Mouse (Mus musculus) hindbrain, embryonic 16.5 days (tissue): ENCODE results near the gene L2hgdh. TPM values are rescaled to one million over a fixed set of nuclear protein-coding genes. Genes with fewer than 3 reads are reported as not detected.
A peak's percentile ranks its signal among the peaks of the same experiment; 100 is the strongest.

Experiments
- ATAC-seq: fragments of 200-750 bp; cut with Nextera tagmentation; 2 replicates; pipeline ENCODE4 v1.8.0; 2017; ENCODE audit warnings: moderate TSS enrichment, moderate library complexity
- H3K27ac ChIP-seq: fragments of 300-500 bp; sonication (generic); 2 replicates; pipeline ENCODE4 v1.5.1; 2014; ENCODE audit warnings: low read depth, mild to moderate bottlenecking, control low read depth, low read length, moderate library complexity
- H3K27me3 ChIP-seq: fragments of 300-500 bp; sonication (generic); replicated peaks from 2 replicates; pipeline ENCODE4 v1.6.1; 2014; ENCODE audit warnings: low read length; ENCODE audit not compliant: control insufficient read depth, insufficient read depth
- H3K36me3 ChIP-seq: fragments of 300-500 bp; sonication (generic); 2 replicates; pipeline ENCODE4 v1.6.1; 2014; ENCODE audit warnings: mild to moderate bottlenecking, low read length, moderate library complexity, mixed read lengths; ENCODE audit not compliant: control insufficient read depth, insufficient read depth
- H3K4me1 ChIP-seq: fragments of 300-500 bp; sonication (generic); 2 replicates; pipeline ENCODE4 v1.6.1; 2014; ENCODE audit warnings: low read depth, low read length; ENCODE audit not compliant: control insufficient read depth, insufficient read depth
- H3K4me2 ChIP-seq: fragments of 300-500 bp; sonication (generic); 2 replicates; pipeline ENCODE4 v1.6.1; 2014; ENCODE audit warnings: mild to moderate bottlenecking, low read length, control low read depth, moderate library complexity
- H3K4me3 ChIP-seq: fragments of 300-500 bp; sonication (generic); 2 replicates; pipeline ENCODE4 v1.5.1; 2014; ENCODE audit warnings: mild to moderate bottlenecking, low read length, control low read depth, moderate library complexity
- H3K9ac ChIP-seq: fragments of 300-500 bp; sonication (generic); 2 replicates; pipeline ENCODE4 v1.6.1; 2014; ENCODE audit warnings: low read depth, mild to moderate bottlenecking, control low read depth, low read length, moderate library complexity
- H3K9me3 ChIP-seq: fragments of 300-500 bp; sonication (generic); 2 replicates; pipeline ENCODE4 v1.6.1; 2014; ENCODE audit warnings: mild to moderate bottlenecking, low read length, moderate library complexity; ENCODE audit not compliant: control insufficient read depth
- WGBS: fragments of 180-500 bp; shearing (Covaris S2); extraction: QIAGEN DNeasy Blood & Tissue Kit; methylation state at CpG from one replicate; pipeline ENCODE4 v1.1.7; 2014; 5-methylcytosine and 5-hydroxymethylcytosine counted together
- polyA plus RNA-seq: library from polyadenylated mRNA; unstranded; fragments of >200 nt; fragmentation: Nextera tagmentation; extraction: Ambion mirVana; gene quantifications from 2 replicates; pipeline ENCODE4 v1.2.1, GENCODE M21; 2015

Gene L2hgdh
- polyA plus RNA-seq, 1 experiment from 2014 or later, result 14.4 TPM

DNA sequence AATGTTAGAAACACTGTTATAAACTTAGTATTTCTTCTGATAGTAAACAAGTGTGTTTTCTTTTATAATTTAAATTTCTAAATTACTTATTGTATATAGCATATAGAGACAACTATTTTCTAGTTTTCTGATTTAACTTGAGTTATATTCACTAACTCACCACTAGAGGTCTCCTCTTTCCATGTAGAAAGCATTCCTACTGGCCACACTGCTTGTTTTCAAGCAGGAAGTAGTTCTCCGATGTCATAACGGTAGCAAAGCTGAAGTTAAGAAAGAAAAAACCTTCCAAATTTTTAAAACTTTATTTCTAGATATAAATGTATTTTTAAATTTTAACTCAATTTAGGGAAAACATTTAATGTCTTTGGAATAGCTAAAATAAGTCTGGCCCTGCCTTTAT lies 8.8 kb upstream of the L2hgdh start:
- WGBS, result 2% methylated on average over 2 of the region's 2 CpGs
- no peak overlapping the region for H3K4me3 ChIP-seq

GRCm38 (mm10) chr12:69732221-69732620 lies 7.5 kb upstream of the L2hgdh start:
- no peaks in the 10 kb centered on the region for H3K4me1 ChIP-seq
- no peaks in the 10 kb centered on the region for H3K36me3 ChIP-seq
- H3K27ac ChIP-seq, result no peak overlapping the region
- no peaks in the 10 kb centered on the region for H3K27me3 ChIP-seq
- no peaks in the 10 kb centered on the region for H3K9me3 ChIP-seq
- no peak overlapping the region for H3K4me2 ChIP-seq
- no peak for ATAC-seq
- H3K4me3 ChIP-seq, result no peak overlapping the region
- H3K9ac ChIP-seq, result no peak overlapping the region
- WGBS, result 45% methylated on average over 5 of the region's 5 CpGs

More for the DNA sequence above, 8.8 kb upstream of the L2hgdh start:
- no peak overlapping the region for H3K9ac ChIP-seq
- no peak overlapping the region for H3K4me2 ChIP-seq
- H3K36me3 ChIP-seq, result no peaks in the 10 kb centered on the region
- H3K27ac ChIP-seq, result no peak overlapping the region
- H3K9me3 ChIP-seq, result no peaks in the 10 kb centered on the region
- H3K4me1 ChIP-seq, result no peaks in the 10 kb centered on the region
- no peak for ATAC-seq
- H3K27me3 ChIP-seq, result no peaks in the 10 kb centered on the region

- Histone ChIP-seq H3K36me3 (no peaks in the 10 kb centered on the region), H3K4me1 (peaks cover 6% of the 10 kb centered on the region; the same call in 1 of the 2 replicates), H3K27ac (no peak overlapping the region), H3K27me3 (no peaks in the 10 kb centered on the region), H3K4me2 (no peak overlapping the region), H3K9ac (no peak overlapping the region), H3K4me3 (no peak overlapping the region), H3K9me3 (no peaks in the 10 kb centered on the region)
- no peak for ATAC-seq
- 85% methylated on average over 1 of the region's 1 CpGs for WGBS
These were observed 5.6 kb upstream of the L2hgdh start for GRCm38 (mm10) chr12:69730306-69730705.

GRCm38 (mm10) chr12:69729246-69729645 lies 4.6 kb upstream of the L2hgdh start:
- Histone ChIP-seq H3K4me2 (no peak overlapping the region), H3K4me1 (peaks cover 7% of the 10 kb centered on the region; the same call in 1 of the 2 replicates), H3K9me3 (no peaks in the 10 kb centered on the region), H3K4me3 (no peak overlapping the region), H3K27me3 (no peaks in the 10 kb centered on the region), H3K36me3 (no peaks in the 10 kb centered on the region), H3K9ac (no peak overlapping the region), H3K27ac (no peak overlapping the region)
- 97% methylated on average over 1 of the region's 1 CpGs for WGBS
- ATAC-seq, result no peak

DNA sequence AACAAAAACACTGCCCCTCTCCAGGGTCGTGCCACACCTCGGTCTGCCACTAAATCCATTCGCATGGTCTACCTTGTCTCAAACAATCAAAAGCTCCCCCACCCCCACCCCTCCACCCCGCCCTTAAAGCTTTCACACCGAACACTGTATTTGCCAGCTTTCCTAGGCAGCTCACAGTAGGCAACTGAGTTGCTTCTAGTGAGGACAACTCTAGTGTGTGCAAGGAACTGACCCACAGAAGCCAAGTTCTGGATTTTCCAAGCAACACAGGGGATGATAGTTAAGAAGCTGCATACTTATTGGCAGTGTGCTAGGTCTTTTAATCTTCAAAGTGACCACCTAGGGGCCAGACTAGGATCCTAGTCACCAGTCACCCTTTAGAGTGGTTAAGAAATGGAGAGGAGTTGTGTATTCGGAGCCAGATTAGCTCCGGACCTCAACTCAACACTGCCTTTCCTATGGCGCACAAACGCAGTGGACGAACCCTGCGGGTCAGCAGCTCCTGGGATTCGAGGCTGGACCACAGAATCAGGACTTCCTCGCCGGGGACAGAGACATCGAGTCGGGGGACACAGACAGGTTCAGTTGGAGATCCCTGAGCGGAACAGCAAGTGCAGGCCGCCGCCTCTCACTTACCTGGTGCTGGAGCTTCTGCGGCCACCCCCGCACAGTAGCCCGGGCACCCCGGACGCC lies 509 bp downstream of the L2hgdh start:
- H3K4me2 ChIP-seq, result peak overlapping the region; percentile 85
- H3K4me1 ChIP-seq, result peaks cover 12% of the 10 kb centered on the region
- WGBS, result 1% methylated on average over 24 of the region's 24 CpGs
- peaks cover 6% of the 10 kb centered on the region for H3K9me3 ChIP-seq
- H3K36me3 ChIP-seq, result peaks cover 14% of the 10 kb centered on the region
- peak; percentile 1; the same call in 1 of the 2 replicates for ATAC-seq
- peak overlapping the region; percentile 36; the same call in 1 of the 2 replicates for H3K27ac ChIP-seq
- H3K4me3 ChIP-seq, result peak overlapping the region; percentile 91
- no peaks in the 10 kb centered on the region for H3K27me3 ChIP-seq
- H3K9ac ChIP-seq, result peak overlapping the region; percentile 86

DNA sequence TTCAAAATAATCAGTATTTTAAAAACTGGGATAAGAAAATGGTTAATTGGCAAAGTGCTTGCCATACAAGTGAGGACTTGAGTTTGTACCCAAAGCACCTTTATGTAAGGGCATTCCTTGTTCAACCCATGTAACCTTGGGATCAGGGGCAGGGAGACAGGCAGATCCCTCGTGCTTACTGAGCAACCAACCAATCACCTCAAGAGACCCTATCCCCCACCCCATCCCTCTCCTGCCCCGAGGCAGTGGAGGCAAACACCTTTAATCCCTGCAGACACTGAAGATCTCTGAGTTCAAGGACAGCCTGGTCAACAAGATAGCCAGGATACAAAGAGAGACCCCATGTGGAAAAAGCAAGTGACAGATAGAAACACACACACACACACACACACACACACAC lies 1.3 kb downstream of the L2hgdh start:
- peaks cover 7% of the 10 kb centered on the region for H3K9me3 ChIP-seq
- H3K27ac ChIP-seq, result no peak overlapping the region
- H3K27me3 ChIP-seq, result no peaks in the 10 kb centered on the region
- no peak for ATAC-seq
- peaks cover 15% of the 10 kb centered on the region for H3K36me3 ChIP-seq
- WGBS, result 78% methylated on average over 2 of the region's 2 CpGs
- H3K4me1 ChIP-seq, result peaks cover 12% of the 10 kb centered on the region
- H3K4me3 ChIP-seq, result no peak overlapping the region
- H3K9ac ChIP-seq, result no peak overlapping the region
- H3K4me2 ChIP-seq, result peak overlapping the region; percentile 85

GRCm38 (mm10) chr12:69722857-69723256 lies 1.8 kb downstream of the L2hgdh start:
- ATAC-seq, result no peak
- Histone ChIP-seq H3K4me2 (no peak overlapping the region), H3K36me3 (peaks cover 17% of the 10 kb centered on the region)

DNA sequence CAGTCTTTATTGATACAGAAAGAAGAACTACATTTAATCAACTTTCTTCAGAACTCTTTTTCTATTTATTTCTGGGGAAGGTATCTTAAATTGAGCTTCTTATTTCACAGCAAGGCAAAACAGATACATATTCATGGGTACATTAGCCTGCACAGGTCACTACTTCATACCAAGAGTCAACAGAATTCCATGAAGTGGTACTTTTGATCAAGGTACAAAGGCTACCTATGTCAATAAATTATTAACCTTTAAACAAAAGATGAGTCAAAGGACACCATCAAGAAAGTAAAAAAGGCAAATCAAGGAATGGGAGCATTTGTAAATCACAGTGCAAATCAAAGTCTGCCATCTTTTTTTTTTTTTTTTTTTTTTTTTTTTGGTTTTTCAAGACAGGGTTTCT lies 11.0 kb downstream of the L2hgdh start:
- no peaks in the 10 kb centered on the region for H3K27me3 ChIP-seq
- H3K9me3 ChIP-seq, result peaks cover 7% of the 10 kb centered on the region; the same call in 1 of the 2 replicates
- no peaks in the 10 kb centered on the region for H3K4me1 ChIP-seq
- peaks cover 5% of the 10 kb centered on the region for H3K36me3 ChIP-seq
- H3K4me2 ChIP-seq, result no peak overlapping the region
- no peak overlapping the region for H3K9ac ChIP-seq
- ATAC-seq, result no peak
- no peak overlapping the region for H3K27ac ChIP-seq
- H3K4me3 ChIP-seq, result no peak overlapping the region

More at GRCm38 (mm10) chr12:69722857-69723256, 1.8 kb downstream of the L2hgdh start:
- H3K27ac ChIP-seq, result no peak overlapping the region
- H3K27me3 ChIP-seq, result no peaks in the 10 kb centered on the region
- H3K4me3 ChIP-seq, result no peak overlapping the region
- 82% methylated on average over 3 of the region's 3 CpGs for WGBS
- H3K9me3 ChIP-seq, result peaks cover 10% of the 10 kb centered on the region
- peaks cover 12% of the 10 kb centered on the region for H3K4me1 ChIP-seq
- no peak overlapping the region for H3K9ac ChIP-seq

DNA sequence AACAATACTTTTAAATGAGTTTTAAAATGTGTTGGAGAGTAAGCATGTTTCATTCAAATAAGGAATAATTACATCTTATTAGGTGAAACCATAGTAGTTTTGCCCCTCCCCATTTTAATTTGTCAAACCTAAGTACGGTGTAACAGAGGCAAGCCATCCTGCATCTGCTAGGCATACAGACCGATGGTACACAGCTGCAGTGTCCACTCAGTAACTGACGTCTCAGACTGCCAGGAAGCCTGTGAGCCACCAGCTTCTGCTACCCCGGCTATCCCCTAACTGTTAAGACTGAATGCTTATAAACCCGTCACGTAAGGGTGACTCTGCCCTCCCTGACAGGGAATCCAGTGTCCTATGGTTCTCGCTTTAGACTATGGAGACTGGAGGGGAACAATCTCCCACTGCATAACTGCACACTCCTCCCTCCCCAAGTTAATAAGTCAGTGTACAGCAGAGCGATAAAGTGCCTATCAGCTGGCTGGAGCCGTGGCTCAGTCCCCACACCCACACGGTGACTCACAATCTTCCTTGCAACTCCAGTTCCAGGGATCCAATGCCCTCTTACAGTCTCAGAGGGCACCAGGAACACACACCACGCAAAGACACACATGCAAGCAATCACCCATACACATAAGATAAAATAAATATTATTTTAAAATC lies 19.7 kb downstream of the L2hgdh start:
- H3K9ac ChIP-seq, result no peak overlapping the region
- no peaks in the 10 kb centered on the region for H3K9me3 ChIP-seq
- no peak overlapping the region for H3K27ac ChIP-seq
- ATAC-seq, result no peak
- H3K36me3 ChIP-seq, result no peaks in the 10 kb centered on the region
- no peak overlapping the region for H3K4me2 ChIP-seq
- H3K4me3 ChIP-seq, result no peak overlapping the region
- 89% methylated on average over 11 of the region's 11 CpGs for WGBS
- H3K27me3 ChIP-seq, result no peaks in the 10 kb centered on the region
- no peaks in the 10 kb centered on the region for H3K4me1 ChIP-seq
